Mouse (Mus musculus): Measurements from ENCODE around the gene Rbm20.

DNA sequence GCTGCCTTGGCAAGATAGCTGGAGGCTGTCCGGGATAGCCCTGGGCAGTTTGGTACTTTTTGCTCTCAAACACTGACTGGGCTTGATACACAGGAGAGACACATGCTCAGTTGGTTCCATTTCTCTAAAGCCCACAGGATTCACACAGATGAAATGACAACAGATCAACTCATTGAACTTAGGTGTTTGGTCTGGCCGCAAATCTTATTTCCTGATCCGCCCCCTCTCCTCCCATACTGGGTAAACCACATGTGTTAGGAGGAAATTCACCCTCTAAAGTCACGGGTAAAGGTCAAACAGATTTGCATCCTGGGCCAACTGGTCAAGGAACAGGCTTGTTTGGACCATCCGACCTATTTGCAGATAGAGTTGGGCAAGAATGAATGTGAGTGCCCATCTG lies 212.4 kb downstream of the Rbm20 start:
- TF ChIP-seq CTCF (IDR thresholded peaks at IDR 0.05; ENCODE audit: low read depth, low read length) (no peak), EP300 (IDR thresholded peaks at IDR 0.05; ENCODE audit: insufficient read depth, low read depth, low read length) (no peak), POLR2A (IDR thresholded peaks at IDR 0.05; ENCODE audit: insufficient read depth, low read length) (no peak)
